Mouse (Mus musculus) liver, adult 2 months (tissue): ENCODE results near the gene A630001G21Rik.

Source experiments
- CTCF ChIP-seq: fragments of 200-500 bp; IDR thresholded peaks from 2 replicates; pipeline ENCODE4 v1.5.1; 2011; ENCODE audit warnings: low read depth, low read length, control low read depth
- POLR2A ChIP-seq: fragments of 200-500 bp; IDR thresholded peaks from 2 replicates; pipeline ENCODE4 v1.6.1; 2011; ENCODE audit warnings: low read length, control low read depth; ENCODE audit not compliant: insufficient read depth; ENCODE audit errors: extremely low read depth

DNA sequence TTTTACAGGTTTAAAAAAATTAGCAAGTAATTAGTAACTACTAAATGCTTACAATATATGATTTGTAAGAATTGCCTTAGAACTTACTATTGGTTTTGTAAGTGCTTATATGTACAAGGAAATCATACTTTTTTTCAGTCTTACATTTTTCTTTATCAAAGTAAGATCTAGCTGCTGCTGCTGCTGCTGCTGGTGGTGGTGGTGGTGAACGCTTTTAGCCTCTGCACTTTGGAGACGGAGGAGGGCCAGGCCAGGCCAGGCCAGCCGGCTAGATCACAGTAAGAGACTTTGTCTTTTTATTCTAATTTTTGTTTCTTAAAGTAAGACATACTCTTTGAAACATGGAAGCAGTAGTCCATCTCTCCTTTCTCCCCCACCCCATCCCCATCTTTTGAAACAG lies 16.8 kb upstream of the A630001G21Rik start:
- TF ChIP-seq CTCF (no peak), POLR2A (no peak)
